Mouse (Mus musculus) kidney, embryonic 16.5 days (tissue): ENCODE results near the gene 3110082I17Rik. TPM values are rescaled to one million over a fixed set of nuclear protein-coding genes. Genes with fewer than 3 reads are reported as not detected.

Experiments
- ATAC-seq: fragments of 200-750 bp; cut with Nextera tagmentation; 2 replicates; pipeline ENCODE4 v1.8.0; 2017; ENCODE audit warnings: moderate TSS enrichment; ENCODE audit not compliant: low FRiP score, low TSS enrichment
- H3K27ac ChIP-seq: fragments of 300-500 bp; sonication (generic); 2 replicates; pipeline ENCODE4 v1.5.1; 2014; ENCODE audit warnings: low read length
- H3K27me3 ChIP-seq: fragments of 300-500 bp; sonication (generic); 2 replicates; pipeline ENCODE4 v1.6.1; 2014; ENCODE audit warnings: low read length, control low read depth, mixed read lengths; ENCODE audit not compliant: insufficient read depth
- H3K36me3 ChIP-seq: fragments of 300-500 bp; sonication (generic); 2 replicates; pipeline ENCODE4 v1.6.1; 2014; ENCODE audit warnings: low read length, control low read depth, mixed read lengths; ENCODE audit not compliant: insufficient read depth
- H3K4me1 ChIP-seq: fragments of 300-500 bp; sonication (generic); 2 replicates; pipeline ENCODE4 v1.6.1; 2014; ENCODE audit warnings: low read length, control low read depth, mixed read lengths; ENCODE audit not compliant: insufficient read depth
- H3K4me2 ChIP-seq: fragments of 300-500 bp; sonication (generic); replicated peaks from 2 replicates; pipeline ENCODE4 v1.6.1; 2014; ENCODE audit warnings: low read depth, low read length
- H3K4me3 ChIP-seq: fragments of 300-500 bp; sonication (generic); 2 replicates; pipeline ENCODE4 v1.5.1; 2014; ENCODE audit warnings: mild to moderate bottlenecking, low read length
- H3K9ac ChIP-seq: fragments of 300-500 bp; sonication (generic); replicated peaks from 2 replicates; pipeline ENCODE4 v1.6.1; 2014; ENCODE audit warnings: low read length
- H3K9me3 ChIP-seq: fragments of 300-500 bp; sonication (generic); 2 replicates; pipeline ENCODE4 v1.6.1; 2016; ENCODE audit warnings: low read length, control low read depth
- WGBS: fragments of 180-500 bp; shearing (Covaris S2); extraction: QIAGEN DNeasy Blood & Tissue Kit; methylation state at CpG from one replicate; pipeline ENCODE4 v1.1.7; 2014; 5-methylcytosine and 5-hydroxymethylcytosine counted together
- polyA plus RNA-seq: library from polyadenylated mRNA; unstranded; fragments of >200 nt; fragmentation: Nextera tagmentation; extraction: Ambion mirVana; gene quantifications from 2 replicates; pipeline ENCODE4 v1.2.1, GENCODE M21; 2015

The 3110082I17Rik gene
- polyA plus RNA-seq, 1 experiment from 2014 or later: 46.1 TPM

DNA sequence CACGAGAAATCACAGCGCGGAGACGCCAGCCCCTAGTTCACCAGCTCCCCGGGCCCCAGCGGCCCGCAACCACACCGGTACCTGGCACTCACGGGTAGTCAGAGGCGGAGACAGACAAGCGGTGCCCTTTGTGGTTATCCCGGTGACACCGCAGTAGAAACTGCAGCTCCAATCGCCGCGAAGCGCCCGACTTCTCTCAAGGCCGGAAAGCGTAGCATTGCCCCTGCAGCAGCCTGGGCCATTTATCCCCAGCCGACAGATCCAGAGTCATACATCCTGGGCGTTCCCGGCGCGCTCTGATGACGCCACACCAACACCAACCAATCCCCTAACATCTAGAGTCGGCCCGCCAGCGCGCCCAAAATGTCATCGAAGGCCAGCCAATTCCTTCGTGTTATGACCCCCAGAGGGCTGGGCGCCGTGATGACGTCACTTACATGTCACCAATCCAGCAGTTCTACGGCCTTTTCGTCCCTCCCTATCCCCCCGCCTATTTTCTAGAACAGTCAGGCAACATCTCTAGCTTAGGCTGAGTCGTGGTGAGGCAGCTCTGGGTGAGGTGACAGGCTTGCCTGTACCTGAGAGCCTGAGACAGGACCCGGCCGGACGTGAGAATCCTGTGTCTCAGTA lies 24.0 kb upstream of the 3110082I17Rik start, which contains the start of gene Zfand2a:
Zfand2a (minus strand) TSS at position 365 of the 630 bp plus-strand sequence.
- peaks cover 16% of the 10 kb centered on the region for H3K36me3 ChIP-seq
- H3K9ac ChIP-seq: peak within 1 kb of the TSS; percentile 88
- H3K4me1 ChIP-seq: peaks cover 12% of the 10 kb centered on the region
- H3K9me3 ChIP-seq: peaks cover 15% of the 10 kb centered on the region
- peak; percentile 97 for ATAC-seq
- H3K27ac ChIP-seq: peak within 1 kb of the TSS; percentile 74
- under 1% methylated on average over 42 of the region's 42 CpGs for WGBS
- H3K27me3 ChIP-seq: no peaks in the 10 kb centered on the region
- peak within 1 kb of the TSS; percentile 98 for H3K4me3 ChIP-seq
- H3K4me2 ChIP-seq: peak within 1 kb of the TSS; percentile 77

DNA sequence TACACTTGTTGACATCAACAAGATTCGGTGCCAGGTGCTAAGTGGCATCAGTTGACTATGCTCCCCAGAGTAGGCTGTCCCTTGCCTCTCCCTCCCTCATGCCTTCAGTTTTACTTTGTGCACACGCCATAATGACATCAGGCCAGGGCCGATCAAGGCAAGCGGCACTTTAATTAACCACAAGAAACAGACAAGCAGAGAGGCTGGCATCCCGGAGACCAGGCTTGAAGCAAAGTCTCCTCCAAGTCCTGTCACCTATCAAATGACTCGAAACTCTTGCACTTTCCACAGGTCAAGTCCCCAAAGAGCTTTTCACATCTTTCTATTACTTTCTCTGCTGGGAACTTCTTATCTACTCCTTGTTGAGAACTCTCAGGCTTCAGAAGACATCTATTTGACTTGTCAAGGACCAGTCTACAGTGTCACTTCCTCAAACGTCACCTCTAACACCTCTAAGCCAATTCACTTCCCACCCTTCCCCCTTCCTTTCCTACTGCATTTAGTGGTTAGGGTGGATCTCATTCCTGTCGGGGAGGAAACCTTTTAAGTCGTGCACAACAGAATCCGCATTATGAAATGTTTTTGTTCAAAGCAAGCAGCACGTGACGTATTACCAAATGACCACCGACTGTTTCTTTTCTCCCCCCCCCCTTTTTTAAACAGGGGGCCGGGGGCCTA lies 23.0 kb upstream of the 3110082I17Rik start:
- no peak for ATAC-seq
- Histone ChIP-seq H3K36me3 (peaks cover 24% of the 10 kb centered on the region), H3K9me3 (peaks cover 15% of the 10 kb centered on the region), H3K4me1 (peaks cover 12% of the 10 kb centered on the region), H3K27ac (no peak overlapping the region), H3K4me3 (peak overlapping the region; percentile 98), H3K27me3 (no peaks in the 10 kb centered on the region), H3K9ac (peak overlapping the region; percentile 88), H3K4me2 (peak overlapping the region; percentile 77)
- 57% methylated on average over 14 of the region's 14 CpGs for WGBS

DNA sequence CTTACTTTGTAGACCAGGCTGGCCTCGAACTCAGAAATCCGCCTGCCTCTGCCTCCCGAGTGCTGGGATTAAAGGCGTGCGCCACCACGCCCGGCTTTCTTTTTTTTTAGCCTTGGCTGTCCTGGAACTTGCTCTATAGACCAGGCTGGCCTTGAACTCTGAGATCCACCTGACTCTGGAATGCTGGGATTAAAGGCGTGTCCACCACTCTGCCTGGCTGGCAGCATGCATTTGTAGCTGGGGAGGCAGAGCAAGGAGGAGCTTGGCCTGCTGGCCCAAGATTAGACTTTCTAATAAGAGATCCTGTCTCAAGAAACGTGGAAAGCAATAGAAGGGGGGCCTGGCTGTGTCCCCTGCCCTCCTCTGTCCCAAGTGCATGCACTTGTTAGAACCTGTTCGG lies 20.1 kb upstream of the 3110082I17Rik start:
- ATAC-seq: no peak
- Histone ChIP-seq H3K9me3 (no peaks in the 10 kb centered on the region), H3K27ac (no peak overlapping the region), H3K27me3 (no peaks in the 10 kb centered on the region), H3K4me3 (no peak overlapping the region), H3K9ac (no peak overlapping the region), H3K36me3 (peaks cover 47% of the 10 kb centered on the region), H3K4me1 (peaks cover 12% of the 10 kb centered on the region), H3K4me2 (no peak overlapping the region)
- 82% methylated on average over 10 of the region's 10 CpGs for WGBS

DNA sequence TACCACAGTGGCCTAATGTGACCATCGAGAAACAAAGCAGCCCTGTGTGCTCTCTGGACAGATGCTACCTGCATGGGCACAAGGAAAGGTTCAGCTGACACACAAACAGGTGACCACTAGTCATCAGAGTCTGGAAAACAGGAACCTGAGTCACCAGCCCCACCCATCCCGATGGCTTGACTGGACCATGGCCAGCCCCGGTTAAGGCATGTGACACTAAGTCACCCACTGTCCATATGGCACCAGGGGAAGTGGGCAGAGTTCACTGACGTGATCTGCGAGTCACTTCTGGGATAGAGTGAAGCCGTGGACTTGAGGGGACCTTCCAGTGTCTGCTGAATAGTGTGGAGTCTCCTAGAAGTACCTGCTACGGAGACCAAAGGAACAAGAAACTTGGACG lies 18.8 kb upstream of the 3110082I17Rik start:
- ATAC-seq: no peak
- Histone ChIP-seq H3K36me3 (peaks cover 60% of the 10 kb centered on the region), H3K4me1 (peaks cover 12% of the 10 kb centered on the region), H3K4me3 (no peak overlapping the region), H3K27ac (no peak overlapping the region), H3K9me3 (no peaks in the 10 kb centered on the region), H3K4me2 (no peak overlapping the region), H3K9ac (no peak overlapping the region), H3K27me3 (no peaks in the 10 kb centered on the region)
- WGBS: 93% methylated on average over 8 of the region's 8 CpGs

DNA sequence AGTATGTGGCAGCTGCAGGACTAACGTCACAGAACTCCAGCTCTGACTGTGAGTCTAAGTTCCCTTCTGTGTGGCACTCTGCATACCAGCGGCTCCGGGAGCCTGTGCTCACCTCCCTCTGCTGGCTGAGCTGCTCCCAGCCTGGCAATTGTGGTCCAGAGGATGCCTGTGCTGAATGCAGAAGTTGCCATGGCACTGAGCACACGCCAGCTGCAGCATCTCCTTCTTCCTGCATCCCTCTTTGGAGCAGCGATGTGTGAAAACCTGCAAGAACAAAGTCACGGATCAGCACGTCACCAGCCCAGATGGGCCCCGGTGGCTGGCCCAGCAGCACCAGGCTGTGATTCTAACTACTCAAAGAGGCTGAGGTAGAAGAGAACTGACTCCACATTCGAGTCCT lies 14.4 kb upstream of the 3110082I17Rik start:
- Histone ChIP-seq H3K4me2 (no peak overlapping the region), H3K4me3 (no peak overlapping the region), H3K27me3 (no peaks in the 10 kb centered on the region), H3K9ac (no peak overlapping the region), H3K4me1 (no peaks in the 10 kb centered on the region), H3K9me3 (no peaks in the 10 kb centered on the region), H3K27ac (no peak overlapping the region), H3K36me3 (peaks cover 77% of the 10 kb centered on the region)
- WGBS: 80% methylated on average over 9 of the region's 9 CpGs
- no peak for ATAC-seq

DNA sequence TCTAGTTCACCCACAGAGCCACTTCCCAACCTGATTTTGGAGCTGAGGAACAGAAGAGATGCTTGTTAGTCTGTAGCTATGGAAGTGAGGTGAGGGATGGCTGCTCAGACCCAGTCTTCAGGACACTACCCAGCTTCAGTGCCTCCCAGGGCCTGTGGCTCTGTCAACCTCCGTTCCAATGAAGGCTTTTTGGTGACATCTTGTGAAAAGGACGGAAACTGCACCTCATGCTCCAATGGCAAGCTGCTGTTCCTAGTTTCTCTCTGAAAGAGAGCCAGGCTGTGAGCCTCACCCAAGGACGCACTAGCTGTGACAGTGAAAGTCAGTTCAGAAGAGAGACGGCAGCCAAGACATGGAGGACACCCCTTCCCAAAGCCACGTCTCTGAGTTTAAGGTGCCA lies 7.7 kb upstream of the 3110082I17Rik start:
- Histone ChIP-seq H3K27ac (no peak overlapping the region), H3K27me3 (no peaks in the 10 kb centered on the region), H3K4me2 (no peak overlapping the region), H3K4me3 (no peak overlapping the region), H3K4me1 (no peaks in the 10 kb centered on the region), H3K9me3 (no peaks in the 10 kb centered on the region), H3K9ac (no peak overlapping the region), H3K36me3 (peaks cover 20% of the 10 kb centered on the region)
- WGBS: 43% methylated on average over 5 of the region's 5 CpGs
- ATAC-seq: no peak

DNA sequence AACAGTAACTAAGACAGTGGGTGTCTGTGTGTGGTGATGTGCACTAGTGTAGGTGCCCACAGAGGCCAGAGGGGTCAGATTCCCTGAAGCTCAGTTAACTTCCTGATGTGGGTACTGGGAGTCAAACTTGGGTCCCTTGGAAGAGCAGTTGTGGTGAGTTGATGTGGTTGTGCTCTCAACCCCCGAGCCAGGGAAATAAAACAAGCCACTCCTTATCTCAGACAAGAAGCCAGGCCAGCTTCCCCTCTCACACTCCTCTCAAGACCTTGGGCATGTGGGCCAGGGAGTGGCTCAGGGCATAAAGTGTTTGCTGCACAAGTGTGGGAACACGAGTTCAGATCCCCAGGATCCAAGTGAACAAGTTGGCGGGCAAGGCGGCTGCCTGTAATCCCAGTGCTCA lies 6.5 kb upstream of the 3110082I17Rik start:
- H3K36me3 ChIP-seq: peaks cover 8% of the 10 kb centered on the region
- H3K4me1 ChIP-seq: no peaks in the 10 kb centered on the region
- no peak for ATAC-seq
- WGBS: 69% methylated on average over 4 of the region's 4 CpGs
- no peak overlapping the region for H3K9ac ChIP-seq
- no peak overlapping the region for H3K4me3 ChIP-seq
- H3K27me3 ChIP-seq: no peaks in the 10 kb centered on the region
- no peak overlapping the region for H3K27ac ChIP-seq
- no peaks in the 10 kb centered on the region for H3K9me3 ChIP-seq
- no peak overlapping the region for H3K4me2 ChIP-seq

DNA sequence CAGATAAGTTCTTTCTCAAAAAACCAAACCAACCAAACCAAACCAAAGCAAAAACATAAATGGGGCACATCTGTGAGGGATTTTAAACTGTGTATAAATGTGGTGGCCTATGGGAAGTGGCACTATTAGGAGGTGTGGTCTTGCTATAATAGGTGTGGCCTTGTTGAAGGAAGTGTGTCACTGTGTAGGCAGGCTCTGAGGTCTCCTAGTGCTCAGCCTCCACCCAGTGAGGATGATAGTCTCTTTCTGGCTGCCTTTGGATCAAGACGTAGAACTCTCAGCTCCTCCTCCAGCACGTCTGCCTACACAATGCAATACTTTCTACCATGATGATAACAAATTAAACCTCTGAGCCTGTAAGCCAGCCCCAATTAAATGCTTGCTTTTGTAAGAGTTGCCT lies 6.0 kb upstream of the 3110082I17Rik start:
- H3K4me2 ChIP-seq: no peak overlapping the region
- H3K36me3 ChIP-seq: peaks cover 4% of the 10 kb centered on the region
- WGBS: 68% methylated on average over 2 of the region's 2 CpGs
- no peak overlapping the region for H3K27ac ChIP-seq
- no peaks in the 10 kb centered on the region for H3K27me3 ChIP-seq
- no peak overlapping the region for H3K4me3 ChIP-seq
- H3K9me3 ChIP-seq: no peaks in the 10 kb centered on the region
- no peak for ATAC-seq
- no peak overlapping the region for H3K9ac ChIP-seq
- no peaks in the 10 kb centered on the region for H3K4me1 ChIP-seq

DNA sequence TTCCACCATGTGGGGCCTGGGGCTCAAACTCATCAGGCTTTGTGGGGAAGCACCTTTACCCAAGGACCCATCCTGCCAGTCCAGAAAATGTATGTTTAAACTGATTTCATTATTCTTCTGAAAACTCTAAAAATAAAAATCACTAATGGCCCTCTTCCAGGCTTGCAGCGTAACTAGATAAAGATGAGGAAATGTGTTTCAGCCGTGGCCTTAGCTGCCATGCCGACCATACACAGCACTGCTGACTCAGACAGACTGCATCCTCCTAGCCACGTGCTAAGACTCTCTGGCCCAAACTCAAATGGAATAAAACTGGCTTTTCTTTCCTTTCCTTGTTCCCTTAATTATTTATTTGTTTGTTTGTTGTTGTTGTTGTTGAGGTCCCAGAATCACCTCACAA lies 4.5 kb upstream of the 3110082I17Rik start:
- ATAC-seq: no peak

DNA sequence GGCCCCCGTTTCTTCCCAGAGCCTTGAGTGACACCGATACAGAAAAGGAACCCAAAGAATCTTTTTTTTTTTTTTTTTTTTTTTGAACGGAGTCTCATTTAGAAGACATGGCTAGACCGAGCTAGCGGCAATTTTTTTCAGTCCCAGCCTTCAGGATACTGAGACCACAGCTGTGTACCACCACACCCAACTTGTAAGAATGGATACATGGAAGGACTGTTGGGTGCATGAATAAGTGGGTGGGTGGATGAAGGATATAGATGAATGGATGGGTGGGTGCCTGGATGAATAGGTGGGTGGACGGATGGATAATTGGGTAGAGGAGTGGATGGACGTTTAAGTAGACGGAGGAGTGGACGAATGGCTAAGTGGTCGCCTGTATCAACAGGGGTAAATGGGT lies 389 bp downstream of the 3110082I17Rik start:
- no peak; the same call in none of the 2 replicates for ATAC-seq
- 8% methylated on average over 10 of the region's 10 CpGs for WGBS

More for the DNA sequence above, 4.5 kb upstream of the 3110082I17Rik start:
- Histone ChIP-seq H3K4me3 (no peak overlapping the region), H3K9ac (no peak overlapping the region), H3K27me3 (no peaks in the 10 kb centered on the region), H3K4me2 (no peak overlapping the region), H3K27ac (no peak overlapping the region), H3K36me3 (no peaks in the 10 kb centered on the region), H3K4me1 (no peaks in the 10 kb centered on the region), H3K9me3 (no peaks in the 10 kb centered on the region)
- WGBS: 73% methylated on average over 4 of the region's 4 CpGs

More for the DNA sequence above, 389 bp downstream of the 3110082I17Rik start:
- Histone ChIP-seq H3K36me3 (no peaks in the 10 kb centered on the region), H3K27ac (no peak overlapping the region), H3K4me1 (peaks cover 9% of the 10 kb centered on the region), H3K27me3 (no peaks in the 10 kb centered on the region), H3K4me3 (peak overlapping the region; percentile 75), H3K9me3 (no peaks in the 10 kb centered on the region), H3K9ac (peak overlapping the region; percentile 74), H3K4me2 (peak overlapping the region; percentile 90)
